Mouse (Mus musculus) liver, adult 2 months (tissue): ENCODE data around the gene Tmx1.

Experiments
- CTCF ChIP-seq: fragments of 200-500 bp; IDR thresholded peaks from 2 replicates; pipeline ENCODE4 v1.5.1; 2011; ENCODE audit warnings: low read depth, low read length, control low read depth
- POLR2A ChIP-seq: fragments of 200-500 bp; IDR thresholded peaks from 2 replicates; pipeline ENCODE4 v1.6.1; 2011; ENCODE audit warnings: low read length, control low read depth; ENCODE audit not compliant: insufficient read depth; ENCODE audit errors: extremely low read depth

GRCm38 (mm10) chr12:70475336-70475735 is 22.4 kb downstream of the Tmx1 start:
- TF ChIP-seq POLR2A = no peak
- TF ChIP-seq CTCF = no peak
